Mouse (Mus musculus) heart, embryonic 11.5 days (tissue): ENCODE data around the gene Gm21972. TPM values are rescaled to one million over a fixed set of nuclear protein-coding genes. Genes with fewer than 3 reads are reported as not detected.

Experiments
- ATAC-seq: fragments of 200-750 bp; cut with Nextera tagmentation; replicated peaks from 2 replicates; pipeline ENCODE4 v1.8.0; 2017; ENCODE audit warnings: moderate library complexity; ENCODE audit not compliant: insufficient number of reproducible peaks, low FRiP score, low TSS enrichment
- H3K27ac ChIP-seq: fragments of 300-500 bp; sonication (generic); 2 replicates; pipeline ENCODE4 v1.5.1; 2014; ENCODE audit warnings: mild to moderate bottlenecking, low read depth, low read length
- H3K27me3 ChIP-seq: fragments of 300-500 bp; sonication (generic); 2 replicates; pipeline ENCODE4 v1.6.1; 2014; ENCODE audit warnings: mild to moderate bottlenecking, low read length, mixed read lengths; ENCODE audit not compliant: control insufficient read depth, insufficient read depth
- H3K36me3 ChIP-seq: fragments of 300-500 bp; sonication (generic); 2 replicates; pipeline ENCODE4 v1.6.1; 2014; ENCODE audit warnings: mild to moderate bottlenecking, low read length, moderate library complexity, mixed read lengths; ENCODE audit not compliant: control insufficient read depth, insufficient read depth
- H3K4me1 ChIP-seq: fragments of 300-500 bp; sonication (generic); 2 replicates; pipeline ENCODE4 v1.6.1; 2014; ENCODE audit warnings: low read length; ENCODE audit not compliant: control insufficient read depth, insufficient read depth
- H3K4me2 ChIP-seq: fragments of 300-500 bp; sonication (generic); 2 replicates; pipeline ENCODE4 v1.6.1; 2014; ENCODE audit warnings: mild to moderate bottlenecking, moderate library complexity
- H3K4me3 ChIP-seq: fragments of 300-500 bp; sonication (generic); 2 replicates; pipeline ENCODE4 v1.5.1; 2014; ENCODE audit warnings: low read depth, low read length
- H3K9ac ChIP-seq: fragments of 300-500 bp; sonication (generic); 2 replicates; pipeline ENCODE4 v1.6.1; 2014; ENCODE audit warnings: mild to moderate bottlenecking, low read depth, low read length, moderate library complexity
- H3K9me3 ChIP-seq: fragments of 300-500 bp; sonication (generic); replicated peaks from 2 replicates; pipeline ENCODE4 v1.6.1; 2016; ENCODE audit warnings: low read length; ENCODE audit not compliant: control insufficient read depth
- WGBS: fragments of 180-500 bp; shearing (Covaris S2); extraction: QIAGEN DNeasy Blood & Tissue Kit; methylation state at CpG from one replicate; pipeline ENCODE4 v1.1.7; 2014; ENCODE audit not compliant: insufficient replicate concordance; 5-methylcytosine and 5-hydroxymethylcytosine counted together
- polyA plus RNA-seq: library from polyadenylated mRNA; unstranded; fragments of >200 nt; fragmentation: Nextera tagmentation; extraction: Ambion mirVana; gene quantifications from 2 replicates; pipeline ENCODE4 v1.2.1, GENCODE M21; 2014

Gene Gm21972
- polyA plus RNA-seq, 1 experiment from 2014 or later: not detected

DNA sequence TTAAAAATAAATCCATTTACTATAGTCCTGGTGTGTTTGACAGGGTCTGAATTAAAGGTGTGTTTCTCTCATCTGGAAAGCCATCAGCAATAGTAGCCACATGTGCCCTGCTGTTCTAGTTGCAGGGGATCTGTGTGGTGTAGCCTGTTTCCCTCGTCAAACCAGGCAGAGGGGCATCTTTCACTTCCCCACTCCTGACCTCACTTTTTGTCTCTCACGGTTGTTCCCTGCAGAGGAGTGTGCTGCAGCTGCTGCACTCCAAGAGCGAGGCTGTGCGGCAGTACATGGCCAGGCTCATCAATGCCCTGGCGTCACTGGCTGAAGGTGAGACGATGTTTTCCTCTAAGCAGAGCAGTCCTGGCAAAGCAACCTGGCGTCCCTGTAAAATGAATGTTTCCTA, 60.6 kb downstream of the Gm21972 start:
- Histone ChIP-seq H3K9ac (no peak overlapping the region), H3K36me3 (peaks cover 5% of the 10 kb centered on the region; the same call in 1 of the 2 replicates), H3K4me3 (no peak overlapping the region), H3K4me1 (no peaks in the 10 kb centered on the region), H3K27me3 (no peaks in the 10 kb centered on the region), H3K9me3 (no peaks in the 10 kb centered on the region), H3K4me2 (no peak overlapping the region), H3K27ac (no peak overlapping the region)
- WGBS: 72% methylated on average over 7 of the region's 7 CpGs
- ATAC-seq: no peak

GRCm38 (mm10) chr1:86198276-86198675, 64.8 kb downstream of the Gm21972 start:
- ATAC-seq: no peak
- Histone ChIP-seq H3K36me3 (peaks cover 9% of the 10 kb centered on the region; the same call in 1 of the 2 replicates), H3K27me3 (no peaks in the 10 kb centered on the region), H3K27ac (no peak overlapping the region), H3K9me3 (no peaks in the 10 kb centered on the region), H3K4me3 (no peak overlapping the region), H3K9ac (no peak overlapping the region), H3K4me1 (no peaks in the 10 kb centered on the region), H3K4me2 (no peak overlapping the region)
- 83% methylated on average over 6 of the region's 6 CpGs for WGBS

DNA sequence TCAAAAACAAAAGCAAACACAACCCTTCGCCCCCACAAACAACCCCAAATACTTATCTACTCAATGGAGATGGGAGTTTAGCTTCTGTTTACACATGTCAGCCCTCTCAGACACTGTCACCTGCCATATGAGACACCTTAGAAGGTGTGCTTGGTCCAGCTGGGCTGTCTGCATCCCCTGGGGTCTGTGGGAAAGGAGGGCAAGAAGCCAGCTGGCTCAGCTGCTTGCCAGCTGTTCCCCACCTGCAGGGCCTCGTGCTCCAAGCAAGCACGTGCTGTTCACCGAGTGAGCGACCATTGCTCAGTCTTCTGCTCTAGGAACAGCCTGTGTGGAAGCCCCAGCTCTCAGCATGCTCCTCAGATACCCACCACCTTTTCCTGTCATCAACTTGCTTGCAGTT, 65.6 kb downstream of the Gm21972 start:
- WGBS: 85% methylated on average over 5 of the region's 5 CpGs
- Histone ChIP-seq H3K27ac (no peak overlapping the region), H3K36me3 (peaks cover 9% of the 10 kb centered on the region; the same call in 1 of the 2 replicates), H3K4me3 (no peak overlapping the region), H3K4me2 (no peak overlapping the region), H3K27me3 (no peaks in the 10 kb centered on the region), H3K9ac (no peak overlapping the region), H3K4me1 (no peaks in the 10 kb centered on the region), H3K9me3 (no peaks in the 10 kb centered on the region)
- no peak for ATAC-seq

GRCm38 (mm10) chr1:86201312-86201711, 67.9 kb downstream of the Gm21972 start:
- ATAC-seq: no peak
- no peaks in the 10 kb centered on the region for H3K4me1 ChIP-seq
- H3K4me2 ChIP-seq: no peak overlapping the region
- H3K9ac ChIP-seq: no peak overlapping the region
- H3K9me3 ChIP-seq: no peaks in the 10 kb centered on the region
- no peaks in the 10 kb centered on the region for H3K27me3 ChIP-seq
- H3K36me3 ChIP-seq: peaks cover 9% of the 10 kb centered on the region; the same call in 1 of the 2 replicates
- H3K4me3 ChIP-seq: no peak overlapping the region
- H3K27ac ChIP-seq: no peak overlapping the region

- peaks cover 9% of the 10 kb centered on the region; the same call in 1 of the 2 replicates for H3K36me3 ChIP-seq
These were observed 69.3 kb downstream of the Gm21972 start for GRCm38 (mm10) chr1:86202617-86203219.

GRCm38 (mm10) chr1:86210676-86211075, 77.2 kb downstream of the Gm21972 start:
- Histone ChIP-seq H3K27ac (no peak overlapping the region), H3K9me3 (no peaks in the 10 kb centered on the region), H3K4me1 (no peaks in the 10 kb centered on the region), H3K4me2 (no peak overlapping the region), H3K27me3 (no peaks in the 10 kb centered on the region), H3K9ac (no peak overlapping the region), H3K4me3 (no peak overlapping the region), H3K36me3 (0 out of 2 replicates have a peak, but pooled peaks cover 3% of the 10 kb centered on the region)
- no peak for ATAC-seq
- WGBS: 73% methylated on average over 7 of the region's 7 CpGs

More at GRCm38 (mm10) chr1:86202617-86203219, 69.3 kb downstream of the Gm21972 start:
- Histone ChIP-seq H3K9me3 (no peaks in the 10 kb centered on the region), H3K4me1 (no peaks in the 10 kb centered on the region), H3K9ac (no peak overlapping the region), H3K4me2 (no peak overlapping the region), H3K27me3 (no peaks in the 10 kb centered on the region), H3K27ac (no peak overlapping the region), H3K4me3 (no peak overlapping the region)
- 83% methylated on average over 9 of the region's 9 CpGs for WGBS
- no peak for ATAC-seq

GRCm38 (mm10) chr1:86211498-86211897, 78.1 kb downstream of the Gm21972 start:
- Histone ChIP-seq H3K27ac (no peak overlapping the region), H3K4me3 (no peak overlapping the region), H3K4me1 (no peaks in the 10 kb centered on the region), H3K27me3 (no peaks in the 10 kb centered on the region), H3K36me3 (0 out of 2 replicates have a peak, but pooled peaks cover 3% of the 10 kb centered on the region), H3K9ac (no peak overlapping the region), H3K9me3 (no peaks in the 10 kb centered on the region), H3K4me2 (no peak overlapping the region)
- 89% methylated on average over 1 of the region's 1 CpGs for WGBS
- no peak for ATAC-seq

Other genes starting within 250 kb of the Gm21972 start
- gene Itm2c, start 239.4 kb upstream of the Gm21972 start, polyA plus RNA-seq: 146 and 150 TPM in 2 replicates
- gene 4933407L21Rik, start 205.2 kb upstream of the Gm21972 start, polyA plus RNA-seq: not detected in 2 replicates
- not detected in 2 replicates for gene Gpr55, start 172.6 kb upstream of the Gm21972 start, polyA plus RNA-seq
- not detected in 2 replicates for gene Spata3, start 116.8 kb upstream of the Gm21972 start, polyA plus RNA-seq
- 0.35 and 0.74 TPM in 2 replicates for gene 2810459M11Rik, start 87.8 kb upstream of the Gm21972 start, polyA plus RNA-seq
- gene Psmd1, start 69.2 kb upstream of the Gm21972 start, polyA plus RNA-seq: 158 and 176 TPM in 2 replicates
- gene Htr2b, start 21.7 kb upstream of the Gm21972 start, polyA plus RNA-seq: 0.14 and 0.57 TPM in 2 replicates
- gene Armc9, start 21.1 kb downstream of the Gm21972 start, polyA plus RNA-seq: 12.3 and 14.7 TPM in 2 replicates
- 7.0 and 7.7 TPM in 2 replicates for gene B3gnt7, start 169.2 kb downstream of the Gm21972 start, polyA plus RNA-seq
- gene Ncl, start 225.8 kb downstream of the Gm21972 start, polyA plus RNA-seq: 287 and 296 TPM in 2 replicates